ENCODE assay signal across 8 mouse cellular contexts in the genomic region with DNA sequence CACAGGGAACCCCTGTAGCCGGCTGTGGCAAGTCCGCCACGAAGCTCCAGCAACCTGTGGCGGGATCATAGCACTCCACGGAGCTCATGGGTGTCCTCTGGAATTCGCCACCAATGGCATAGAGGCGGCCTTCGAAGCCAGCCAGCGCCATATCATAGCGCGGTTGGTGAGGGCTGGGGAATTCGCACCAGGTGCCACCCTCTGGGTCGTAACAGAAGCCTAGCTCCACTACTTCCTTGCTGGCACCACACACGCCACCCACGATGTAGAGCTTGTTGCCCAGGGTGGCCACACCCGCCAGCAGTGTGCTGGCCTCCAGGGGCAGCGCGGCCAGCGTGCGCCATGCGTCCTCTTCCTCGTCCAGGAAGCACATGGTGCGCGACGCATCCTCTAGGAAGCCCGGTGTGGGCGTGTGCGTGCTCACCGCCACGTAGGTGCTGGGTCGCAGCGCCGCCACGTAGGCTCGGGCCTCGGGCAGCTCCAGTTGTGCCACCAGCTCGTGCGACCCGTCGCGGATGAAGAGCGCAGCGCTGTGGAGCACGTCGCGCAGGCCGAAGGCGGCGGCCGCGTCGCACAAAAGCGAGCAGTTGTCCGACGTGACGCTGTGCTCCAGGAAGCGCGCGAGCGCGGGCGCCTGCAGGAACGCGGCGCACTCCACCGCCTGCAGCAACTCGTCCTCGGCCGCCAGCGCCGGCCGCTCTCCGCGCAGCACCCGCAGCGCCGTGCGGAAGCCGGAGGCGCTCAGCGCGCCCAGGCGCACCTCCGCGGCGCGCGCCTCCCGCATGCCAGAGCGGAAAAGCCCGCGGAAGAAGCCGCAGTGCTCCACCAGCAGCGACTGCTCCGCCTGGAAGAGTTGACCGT. TPM values are rescaled to one million over a fixed set of nuclear protein-coding genes. Genes with fewer than 3 reads are reported as not detected.
A peak's percentile ranks its signal among the peaks of the same experiment; 100 is the strongest.
DNase-seq lines count a peak whose midpoint lies in the region; ATAC-seq and TF ChIP-seq lines count a peak whose summit lies in the region.

No protein-coding gene starts in this region.

- peak; percentile 40 for ATAC-seq in heart, embryonic 15.5 days (replicated peaks; ENCODE audit: insufficient number of reproducible peaks, insufficient read depth, low FRiP score, low read depth)
- peak; percentile 60; the same call in 1 of the 2 replicates for ATAC-seq in limb, embryonic 13.5 days (ENCODE audit: low FRiP score, low read depth)

- peaks cover 16% of the 10 kb centered on the region for H3K4me1 ChIP-seq in heart, embryonic 15.5 days (replicated peaks)
- peaks cover 10% of the 10 kb centered on the region for H3K4me1 ChIP-seq in limb, embryonic 13.5 days

- H3K27me3 ChIP-seq in heart, embryonic 15.5 days = peaks cover 29% of the 10 kb centered on the region
- H3K27me3 ChIP-seq in limb, embryonic 13.5 days = peaks cover 55% of the 10 kb centered on the region

- no peak for TF ChIP-seq POLR2A in brain, embryonic 14.5 days (IDR thresholded peaks at IDR 0.05; ENCODE audit: borderline replicate concordance, extremely low read depth, insufficient read depth, insufficient read length, poor library complexity, severe bottlenecking)

- peak; percentile 27 for DNase-seq in kidney, adult 18-20 months
- DNase-seq in kidney, adult 9 months = no peak
- DNase-seq in brain, embryonic 14.5 days (ENCODE audit: low read depth) = peak; percentile 57
- peak; percentile 27 for DNase-seq in retina, postnatal 7 days (ENCODE audit: low read depth, low spot score)
- DNase-seq in urinary bladder, postnatal 4 days (ENCODE audit: low spot score in 2 of 2) = no peak
- DNase-seq in cerebellum, postnatal 14 days = no peak

- H3K9ac ChIP-seq in heart, embryonic 15.5 days = peak overlapping the region; percentile 55
- peak overlapping the region; percentile 66 for H3K9ac ChIP-seq in limb, embryonic 13.5 days

- no peak for TF ChIP-seq CTCF in brain, embryonic 14.5 days (IDR thresholded peaks at IDR 0.05; ENCODE audit: borderline replicate concordance, extremely low read depth, insufficient read depth, insufficient read length)

- H3K27ac ChIP-seq in heart, embryonic 15.5 days = no peak overlapping the region
- H3K27ac ChIP-seq in limb, embryonic 13.5 days = no peak overlapping the region

- WGBS in heart, embryonic 15.5 days = 12% methylated on average over 96 of the region's 96 CpGs
- 18% methylated on average over 84 of the region's 96 CpGs for WGBS in limb, embryonic 13.5 days

- H3K4me2 ChIP-seq in heart, embryonic 15.5 days = peak overlapping the region; percentile 74
- H3K4me2 ChIP-seq in limb, embryonic 13.5 days (replicated peaks) = peak overlapping the region; percentile 70

- no peaks in the 10 kb centered on the region for H3K36me3 ChIP-seq in heart, embryonic 15.5 days
- H3K36me3 ChIP-seq in limb, embryonic 13.5 days = no peaks in the 10 kb centered on the region

- no peaks in the 10 kb centered on the region for H3K9me3 ChIP-seq in heart, embryonic 15.5 days (replicated peaks)
- H3K9me3 ChIP-seq in limb, embryonic 13.5 days = no peaks in the 10 kb centered on the region

- peak overlapping the region; percentile 51 for H3K4me3 ChIP-seq in heart, embryonic 15.5 days
- peak overlapping the region; percentile 52 for H3K4me3 ChIP-seq in limb, embryonic 13.5 days

RNA-seq across cellular contexts. Expression of gene Kbtbd13, which starts 0.5 kb away (rescaled TPM):
- polyA plus RNA-seq in brain, embryonic 14.5 days (2012; rRNA removed) = 0.57 and 0.66 TPM in 2 replicates
- polyA plus RNA-seq in heart, embryonic 15.5 days (2015; fragmentation: Nextera tagmentation; extraction: Ambion mirVana) = 1.00 and 1.7 TPM in 2 replicates
- polyA plus RNA-seq in limb, embryonic 13.5 days (2015; fragmentation: Nextera tagmentation; extraction: Ambion mirVana) = 1.4 and 1.6 TPM in 2 replicates

RNA-seq across cellular contexts. Expression of gene Rasl12, which starts 7.3 kb away (rescaled TPM):
- polyA plus RNA-seq in brain, embryonic 14.5 days (2012; rRNA removed) = 7.1 and 8.0 TPM in 2 replicates
- polyA plus RNA-seq in heart, embryonic 15.5 days (2015; fragmentation: Nextera tagmentation; extraction: Ambion mirVana) = 7.6 and 8.9 TPM in 2 replicates
- polyA plus RNA-seq in limb, embryonic 13.5 days (2015; fragmentation: Nextera tagmentation; extraction: Ambion mirVana) = 9.7 and 11.1 TPM in 2 replicates

RNA-seq across cellular contexts. Expression of gene Ubap1l, which starts 30.1 kb away (rescaled TPM):
- 6.8 and 10.3 TPM in 2 replicates for polyA plus RNA-seq in brain, embryonic 14.5 days (2012; rRNA removed)
- polyA plus RNA-seq in heart, embryonic 15.5 days (2015; fragmentation: Nextera tagmentation; extraction: Ambion mirVana) = 0.09 and 0.19 TPM in 2 replicates
- polyA plus RNA-seq in limb, embryonic 13.5 days (2015; fragmentation: Nextera tagmentation; extraction: Ambion mirVana) = 0.42 and 0.49 TPM in 2 replicates

RNA-seq across cellular contexts. Expression of gene Slc51b, which starts 31.8 kb away (rescaled TPM):
- polyA plus RNA-seq in brain, embryonic 14.5 days (2012; rRNA removed) = not detected in 2 replicates
- polyA plus RNA-seq in heart, embryonic 15.5 days (2015; fragmentation: Nextera tagmentation; extraction: Ambion mirVana) = not detected in 2 replicates
- not detected in 2 replicates for polyA plus RNA-seq in limb, embryonic 13.5 days (2015; fragmentation: Nextera tagmentation; extraction: Ambion mirVana)

RNA-seq across cellular contexts. Expression of gene Mtfmt, which starts 44.6 kb away (rescaled TPM):
- polyA plus RNA-seq in brain, embryonic 14.5 days (2012; rRNA removed) = 19.9 and 22.9 TPM in 2 replicates
- 13.2 and 13.6 TPM in 2 replicates for polyA plus RNA-seq in heart, embryonic 15.5 days (2015; fragmentation: Nextera tagmentation; extraction: Ambion mirVana)
- 24.2 and 25.2 TPM in 2 replicates for polyA plus RNA-seq in limb, embryonic 13.5 days (2015; fragmentation: Nextera tagmentation; extraction: Ambion mirVana)

Comparison
In these comparisons a context has a peak if more than half of its experiments do, and no peak if none do; other contexts are left out.
1. DNase-seq: peak in kidney, adult 18-20 months (single experiment), brain, embryonic 14.5 days (single experiment) and retina, postnatal 7 days (single experiment); none in kidney, adult 9 months (single experiment), urinary bladder, postnatal 4 days (0 of 2) and cerebellum, postnatal 14 days (0 of 2).